Mouse (Mus musculus) cerebellum, postnatal 36 days (tissue): ENCODE results near the gene Lcn5.

Experiments used
- DNase-seq, 2 experiments: peaks; one replicate each; pipeline ENCODE4 v3.0.0; 2021 to 2022; ENCODE audit warnings: mixed read lengths in 2 of 2

Lcn5 gene

GRCm38 (mm10) chr2:25657652-25658051 lies at the start of gene Lcn5:
Gene Lcn5 (plus strand): TSS chr2:25657952.
- DNase-seq = no peak

- DNase-seq = no peak
These were observed 49.1 kb upstream of the Lcn5 start for GRCm38 (mm10) chr2:25608671-25609070.

DNA sequence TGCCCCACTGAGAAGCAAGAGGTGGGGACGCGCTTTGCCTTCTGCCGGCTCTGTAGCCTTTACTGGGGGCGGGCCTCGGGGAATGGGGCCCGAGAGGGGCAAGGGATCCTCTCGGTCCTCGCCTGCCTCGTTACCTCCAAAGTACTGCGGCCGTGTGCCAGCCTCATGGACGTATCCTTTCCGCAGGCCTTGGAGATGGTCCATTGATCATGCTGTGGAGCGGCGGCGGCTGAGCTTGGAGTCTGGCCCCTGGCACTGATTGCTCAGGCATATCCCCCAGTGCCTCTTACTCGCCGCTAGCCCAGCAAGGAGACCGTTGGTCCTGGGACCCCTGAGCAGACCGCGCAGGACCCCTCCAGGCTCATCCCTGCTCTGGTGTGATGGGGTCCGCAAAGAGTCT lies 41.4 kb upstream of the Lcn5 start:
- no peak for DNase-seq

- no peak for DNase-seq
These were observed 40.2 kb upstream of the Lcn5 start, which contains the start of gene Ccdc183 for GRCm38 (mm10) chr2:25617578-25617977. Gene Ccdc183 (minus strand): TSS chr2:25617678.

GRCm38 (mm10) chr2:25620386-25620785 lies 37.4 kb upstream of the Lcn5 start:
- no peak for DNase-seq

DNA sequence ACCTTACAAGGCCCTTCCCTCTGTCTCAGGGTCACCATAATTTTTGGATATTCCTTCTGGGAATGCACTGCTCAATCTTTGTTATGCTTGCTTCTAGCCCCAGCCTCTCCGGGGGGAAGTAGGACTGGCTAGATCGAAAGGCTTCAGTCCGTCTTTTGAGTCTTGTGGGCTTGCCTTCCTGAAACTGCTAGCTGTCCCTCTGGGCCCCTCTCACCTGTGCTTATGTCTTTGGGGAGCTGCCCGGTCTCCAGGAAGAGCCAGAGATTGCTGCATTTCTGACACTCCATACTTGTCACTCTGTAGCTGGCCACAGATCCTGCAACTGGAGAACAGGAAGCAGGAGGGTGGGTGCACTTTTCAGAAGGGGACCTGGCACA lies 36.9 kb upstream of the Lcn5 start:
- no peak for DNase-seq

GRCm38 (mm10) chr2:25621229-25622200 lies 36.2 kb upstream of the Lcn5 start, which contains the start of gene Tmem141:
Gene Tmem141 (minus strand): TSS chr2:25622005.
- DNase-seq = peak; percentile 92 to 95

DNA sequence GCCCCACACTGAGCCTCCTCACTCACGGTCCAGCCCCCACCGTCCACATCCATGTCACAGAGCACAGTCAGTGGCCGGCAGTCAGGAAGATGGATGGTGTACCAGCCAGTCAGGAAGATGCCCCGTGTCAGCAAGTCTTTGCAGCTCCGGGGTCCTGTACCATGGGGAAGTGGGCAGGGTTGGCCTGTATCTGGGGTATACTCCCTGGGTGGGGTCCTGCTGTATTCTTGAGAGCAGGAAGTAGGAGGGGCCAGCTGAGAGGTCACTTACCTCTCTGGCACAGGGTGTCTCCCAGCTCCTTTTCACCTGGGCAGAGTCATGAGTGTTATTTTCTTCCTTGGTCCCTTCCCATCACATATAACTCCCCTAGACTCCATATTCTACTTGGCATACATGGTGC lies 31.8 kb upstream of the Lcn5 start:
- no peak for DNase-seq

- DNase-seq = no peak
These were observed 29.9 kb upstream of the Lcn5 start, which contains the start of gene Fcna for GRCm38 (mm10) chr2:25627811-25628210. Gene Fcna (minus strand): TSS chr2:25628030.

- DNase-seq = no peak
These were observed 29.0 kb upstream of the Lcn5 start for GRCm38 (mm10) chr2:25628738-25629137.

DNA sequence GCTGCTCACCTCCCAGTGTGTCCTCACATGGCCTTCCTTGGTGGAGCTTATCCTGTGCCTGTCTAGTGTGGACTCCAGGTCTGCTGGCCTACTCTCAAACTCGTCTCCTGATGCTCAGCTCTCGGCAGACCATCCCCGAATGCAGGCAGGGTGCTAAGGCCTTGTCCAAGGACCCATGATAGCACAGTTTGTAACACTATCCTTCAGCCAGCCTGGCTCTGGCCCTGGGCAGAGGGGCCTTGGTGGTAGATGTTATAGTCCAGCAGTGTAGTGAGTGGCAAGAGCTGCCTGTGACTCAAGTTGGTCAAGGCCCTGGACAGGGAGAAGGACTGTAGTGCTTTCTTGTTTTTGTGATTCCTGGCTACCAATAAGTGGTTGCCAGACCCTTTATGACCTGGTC lies 24.1 kb upstream of the Lcn5 start:
- DNase-seq = no peak

DNA sequence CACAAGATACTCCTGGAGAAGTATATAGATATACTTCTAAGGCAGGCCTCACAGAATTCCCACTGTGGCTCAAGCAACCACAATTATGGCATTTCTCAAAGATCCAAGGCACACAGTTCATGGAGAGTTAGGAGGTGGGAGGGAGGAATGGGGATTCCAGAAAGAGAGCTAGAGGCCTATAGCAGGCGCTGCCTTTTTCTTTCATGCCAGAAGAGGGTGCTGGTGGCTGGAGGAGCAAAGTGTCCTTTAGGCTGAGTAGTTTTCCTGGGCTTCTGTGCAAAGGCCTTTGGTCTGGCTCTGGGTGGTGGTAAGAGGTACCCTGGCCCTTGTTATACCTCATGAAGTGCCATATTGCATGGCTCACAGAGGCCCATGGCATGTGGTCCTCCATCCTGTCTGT lies 23.7 kb upstream of the Lcn5 start:
- no peak for DNase-seq

DNA sequence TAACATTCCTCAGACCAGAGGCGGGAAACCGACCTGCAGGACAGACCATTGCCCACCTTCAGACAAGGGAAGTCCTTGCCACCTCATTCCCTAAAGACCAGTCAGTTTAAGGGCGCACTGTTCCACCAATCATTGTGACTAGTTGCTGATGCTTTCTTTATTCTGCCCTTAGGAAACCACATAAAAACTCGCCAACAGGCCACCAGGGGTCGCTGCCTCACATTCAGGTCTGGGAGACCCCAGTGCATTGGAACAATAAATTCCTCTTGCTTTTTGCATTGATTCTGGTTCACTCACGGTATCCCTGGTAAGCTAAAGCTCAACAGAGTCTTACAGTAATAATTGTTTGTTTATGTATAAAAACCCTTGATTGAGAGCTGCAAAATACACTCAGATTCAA lies 17.9 kb upstream of the Lcn5 start:
- DNase-seq = peak in 1 of 2 experiments; percentile 20

DNA sequence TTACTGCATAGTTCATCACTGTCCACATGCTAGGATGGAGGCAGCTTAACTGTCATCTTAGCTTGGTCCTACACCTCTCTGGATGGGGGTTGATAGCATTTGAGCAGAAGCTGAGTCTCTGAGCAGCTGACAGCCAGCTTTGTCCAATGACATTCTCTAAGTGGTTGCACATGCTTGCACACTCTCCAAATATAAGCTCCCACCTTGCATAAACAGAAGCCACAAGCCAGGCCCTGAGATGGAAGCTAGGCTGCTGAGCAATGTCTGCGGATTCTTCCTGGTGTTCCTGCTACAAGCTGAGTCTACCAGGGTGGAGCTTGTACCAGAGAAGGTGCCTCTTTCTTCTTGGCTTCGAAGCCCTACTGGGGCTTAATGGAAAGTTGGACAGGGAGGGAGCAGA lies 4.8 kb upstream of the Lcn5 start, which contains the start of gene Lcn8:
Lcn8 (plus strand) TSS at position 219 of the 400 bp plus-strand sequence.
- no peak for DNase-seq

DNA sequence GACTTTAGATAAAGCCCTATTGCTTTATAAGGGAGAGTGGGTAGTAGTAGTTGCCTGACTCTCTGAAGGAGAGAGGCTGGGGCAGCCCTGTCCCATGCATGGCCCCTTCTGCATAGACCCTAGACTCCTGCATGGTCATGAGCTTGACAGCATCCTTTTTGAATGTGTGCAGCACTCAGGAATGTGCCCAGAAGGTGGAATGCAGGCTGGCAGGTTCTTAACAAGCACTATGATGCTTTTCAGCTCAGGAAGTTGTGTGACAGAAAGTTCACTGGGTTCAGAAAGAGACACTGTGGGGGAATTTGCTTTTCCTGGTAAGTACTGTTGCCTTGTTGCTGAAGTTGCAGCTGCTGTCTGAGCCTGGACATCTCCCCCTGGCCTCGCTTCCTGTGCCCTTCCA lies 3.2 kb upstream of the Lcn5 start:
- DNase-seq = no peak

- peak; percentile 16 to 18 for DNase-seq
These were observed 1.1 kb upstream of the Lcn5 start for GRCm38 (mm10) chr2:25656691-25657090.

DNA sequence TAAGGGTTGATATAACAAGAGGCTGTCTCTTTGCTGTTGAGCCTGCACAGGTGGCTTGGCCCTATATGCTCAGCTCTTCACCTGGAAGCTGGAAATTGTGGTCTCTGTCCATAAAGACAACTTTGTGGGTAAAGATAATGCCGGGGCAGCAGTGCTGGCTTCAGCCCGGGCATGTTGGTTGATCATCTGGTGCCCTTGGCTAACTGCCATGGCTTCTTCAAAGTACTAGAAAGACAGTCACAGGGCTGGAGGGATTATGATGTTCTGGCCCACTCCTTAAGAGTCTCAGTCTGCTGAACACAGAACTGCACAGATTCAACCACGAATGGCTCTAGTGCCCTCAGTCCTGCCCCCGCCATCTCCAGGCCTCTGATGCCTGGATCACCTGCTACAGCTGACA lies 506 bp upstream of the Lcn5 start:
- DNase-seq = peak; percentile 51 to 53

- no peak for DNase-seq
These were observed 2.5 kb downstream of the Lcn5 start for GRCm38 (mm10) chr2:25660279-25660678.

DNA sequence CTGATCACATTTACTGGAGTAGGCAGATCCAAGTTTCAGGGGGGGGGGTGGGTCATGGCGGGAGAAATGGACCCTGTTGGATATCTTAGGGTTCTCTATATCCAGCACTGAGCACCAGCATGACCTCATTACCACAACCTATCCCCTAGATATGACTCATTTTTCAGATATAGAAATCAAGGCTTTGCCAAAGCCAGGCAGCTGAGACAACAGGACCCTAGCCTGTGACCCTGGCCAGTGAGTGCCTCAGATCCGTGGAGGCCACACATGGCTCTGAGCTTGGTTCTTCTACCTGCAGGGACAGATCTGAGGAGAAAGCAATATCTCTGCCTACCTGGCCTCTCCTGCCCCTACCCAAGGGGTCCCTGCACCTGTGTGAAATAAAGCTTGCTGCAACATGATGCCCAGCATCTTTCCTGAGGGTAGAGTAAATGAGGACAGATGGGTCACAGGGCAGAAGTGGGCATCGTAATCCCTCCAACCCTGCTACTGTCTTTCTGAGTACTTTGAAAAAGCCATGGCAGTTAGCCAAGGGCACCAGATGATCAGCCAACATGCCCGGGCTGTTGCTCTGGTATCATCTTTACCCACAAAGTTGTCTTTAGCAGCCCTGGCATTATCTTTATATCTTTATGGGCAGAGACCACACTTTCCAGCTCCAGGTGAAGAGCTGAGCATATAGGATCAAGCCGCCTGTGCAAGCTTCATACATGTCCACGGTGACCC lies 3.7 kb downstream of the Lcn5 start:
- peak in 1 of 2 experiments; percentile 13 for DNase-seq

GRCm38 (mm10) chr2:25663511-25663910 lies 5.8 kb downstream of the Lcn5 start:
- DNase-seq = peak; percentile 50 to 51

- no peak for DNase-seq
These were observed 6.4 kb downstream of the Lcn5 start for GRCm38 (mm10) chr2:25664125-25664524.

DNA sequence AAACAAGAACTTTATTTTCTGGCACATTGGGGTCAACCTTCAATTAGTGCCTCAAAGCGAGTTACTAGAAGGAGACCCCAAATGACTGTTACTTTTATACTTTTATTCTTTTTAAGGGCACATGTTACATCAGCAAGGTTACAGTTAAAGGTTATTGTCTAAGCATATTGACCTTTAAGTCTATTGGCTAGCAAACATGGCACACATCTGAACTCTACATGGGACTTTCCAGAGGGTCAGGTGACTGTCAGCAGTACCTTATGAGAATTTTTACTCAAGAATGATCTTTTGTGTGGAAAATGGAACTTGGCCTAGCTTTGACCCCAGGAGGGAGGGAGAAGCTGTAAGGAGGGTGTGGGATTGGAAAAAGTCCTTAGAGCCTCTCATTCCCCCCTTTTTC lies 8.8 kb downstream of the Lcn5 start:
- no peak for DNase-seq

GRCm38 (mm10) chr2:25676486-25676885 lies 18.7 kb downstream of the Lcn5 start, which contains the start of gene Lcn6:
Gene Lcn6 (plus strand): TSS chr2:25676786.
- no peak for DNase-seq

DNA sequence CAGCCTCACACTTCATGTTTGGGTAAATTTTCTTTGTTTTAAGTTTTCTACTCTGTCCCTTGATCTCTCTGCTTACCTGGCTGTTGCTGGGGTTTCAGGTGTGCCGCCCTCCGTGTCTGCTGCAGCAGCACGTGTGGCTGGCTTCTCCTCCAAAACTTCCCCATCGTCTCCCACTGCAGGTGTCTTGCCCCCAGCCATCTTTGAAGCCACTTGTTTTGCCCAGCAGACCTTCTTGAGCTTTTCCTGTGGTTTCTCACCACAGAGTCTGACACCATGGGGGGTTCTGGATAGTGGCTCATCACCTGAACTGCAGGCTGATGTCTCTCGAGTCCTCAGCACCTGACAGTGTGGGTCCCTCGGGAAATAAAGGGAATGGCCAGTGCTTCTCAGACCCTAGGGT lies 21.8 kb downstream of the Lcn5 start:
- DNase-seq = no peak
